Mouse (Mus musculus) adrenal gland, postnatal 25 days (tissue): ENCODE measurements around the gene Spag6. TPM values are rescaled to one million over a fixed set of nuclear protein-coding genes. Genes with fewer than 3 reads are reported as not detected.
A peak's percentile ranks its signal among the peaks of the same experiment; 100 is the strongest.

Experiments
- DNase-seq: peaks from one replicate; pipeline ENCODE4 v3.0.0; 2021; ENCODE audit warnings: mixed read lengths
- long read RNA-seq: library from polyadenylated mRNA; stranded (forward); transcript quantifications from one replicate; pipeline ENCODE4 v2.0.0, GENCODE M21; 2021
- total RNA-seq: library from RNA; stranded (reverse); gene quantifications from 2 replicates; pipeline ENCODE4 v1.2.3, GENCODE M21; 2021

Spag6 gene
- total RNA-seq: 0.67 TPM in 1 of 2 replicates, not detected in the other
- long read RNA-seq, partial matches to known transcripts: 0 of 1 reads
- long read RNA-seq, other reads (novel, unspliced or antisense): 1 of 1 reads

DNA sequence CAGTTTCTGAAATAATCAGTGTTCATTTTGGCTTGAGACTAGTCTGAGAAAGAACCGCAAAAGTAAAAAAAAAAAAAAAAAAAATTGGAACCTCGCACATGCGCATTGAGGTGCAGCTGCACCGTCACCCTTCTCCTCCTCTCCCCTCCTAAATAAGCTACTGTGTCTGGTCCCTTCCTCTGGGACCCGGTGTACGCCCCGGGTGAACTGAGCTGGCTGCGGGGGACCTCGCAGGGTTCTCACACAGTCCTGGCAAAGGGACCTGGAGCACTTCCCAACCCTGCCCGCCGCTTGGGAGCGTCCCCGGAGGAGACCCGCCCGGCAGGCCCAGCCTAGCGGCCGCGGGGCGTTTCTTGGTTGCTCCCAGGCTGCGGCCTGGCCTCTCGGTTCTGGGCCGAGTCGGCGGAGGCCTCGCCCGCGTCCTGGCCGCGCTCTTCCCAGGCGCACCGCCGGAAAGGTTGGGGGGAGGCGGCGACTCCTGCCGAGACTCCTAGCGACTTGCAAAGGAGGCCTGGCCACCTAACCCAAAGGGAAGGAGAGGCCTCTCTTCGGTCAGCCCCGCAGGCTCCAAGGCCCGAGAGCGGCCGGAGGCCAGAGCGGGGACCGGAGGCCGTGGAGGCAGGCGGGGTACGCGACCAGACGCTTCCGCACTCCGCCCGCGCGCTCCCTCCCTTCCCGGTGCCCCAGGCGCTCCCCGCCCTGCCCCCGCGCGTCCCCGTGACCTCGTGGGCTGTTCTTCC is at the start of gene Spag6:
TSS of gene Spag6 (plus strand) at position 162 of the 740 bp plus-strand sequence.
- DNase-seq: peak; percentile 73

DNA sequence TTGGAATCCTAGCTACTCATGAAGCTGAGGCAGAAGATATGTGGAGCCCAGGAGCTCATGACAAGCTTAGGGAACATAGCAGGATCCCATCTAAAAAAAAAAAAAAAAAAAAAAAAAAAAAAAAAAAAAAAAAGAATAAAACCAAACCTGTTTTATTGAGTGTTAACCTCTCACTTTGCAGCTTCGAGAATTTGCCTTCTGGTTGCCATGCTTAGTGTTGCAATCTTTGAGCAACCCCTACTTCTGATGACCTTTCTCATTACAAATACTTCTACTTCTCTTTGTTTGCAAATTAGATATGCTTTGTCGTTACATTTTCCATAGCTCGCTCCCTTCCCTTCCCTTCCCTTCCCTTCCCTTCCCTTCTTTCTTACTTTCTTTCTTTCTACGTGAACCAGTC is 45.3 kb upstream of the Spag6 start:
- no peak for DNase-seq

DNA sequence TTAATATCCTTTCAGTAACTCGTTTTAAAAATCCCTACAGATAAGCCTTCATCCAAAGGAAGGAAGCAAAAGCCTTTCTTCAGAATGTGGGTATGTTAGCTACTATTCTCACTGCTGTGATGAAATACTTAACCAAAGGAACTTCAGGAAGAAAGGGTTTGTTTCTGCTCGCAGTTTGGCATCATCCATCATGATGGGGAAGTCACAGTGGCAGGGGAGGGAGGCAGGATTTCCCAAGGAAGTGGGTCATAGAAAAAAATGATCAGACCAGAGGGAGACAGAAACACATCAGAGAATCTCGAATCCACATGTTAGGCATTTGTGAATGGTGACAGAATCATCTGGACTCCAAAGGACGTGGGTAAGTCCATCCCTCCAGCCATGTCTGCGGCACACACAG is 39.0 kb upstream of the Spag6 start:
- no peak for DNase-seq

DNA sequence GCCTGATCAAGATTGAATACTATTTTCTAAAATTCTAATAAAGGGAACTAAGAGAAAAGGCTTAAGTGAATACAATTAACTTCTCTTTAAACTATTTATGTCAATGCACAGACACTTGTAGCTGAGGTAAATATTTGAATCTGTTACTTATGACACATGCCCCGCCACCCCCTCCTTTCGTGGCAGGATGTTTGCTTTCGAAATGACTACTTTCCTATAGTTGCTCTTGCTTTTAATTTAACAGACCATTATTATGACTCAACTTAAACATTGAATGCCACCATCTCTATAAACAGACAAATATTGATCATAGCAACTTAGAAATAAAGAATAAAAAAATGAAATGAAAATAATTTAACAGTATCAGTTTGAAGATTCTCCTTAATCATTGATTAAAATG is 29.8 kb upstream of the Spag6 start:
- no peak for DNase-seq

DNA sequence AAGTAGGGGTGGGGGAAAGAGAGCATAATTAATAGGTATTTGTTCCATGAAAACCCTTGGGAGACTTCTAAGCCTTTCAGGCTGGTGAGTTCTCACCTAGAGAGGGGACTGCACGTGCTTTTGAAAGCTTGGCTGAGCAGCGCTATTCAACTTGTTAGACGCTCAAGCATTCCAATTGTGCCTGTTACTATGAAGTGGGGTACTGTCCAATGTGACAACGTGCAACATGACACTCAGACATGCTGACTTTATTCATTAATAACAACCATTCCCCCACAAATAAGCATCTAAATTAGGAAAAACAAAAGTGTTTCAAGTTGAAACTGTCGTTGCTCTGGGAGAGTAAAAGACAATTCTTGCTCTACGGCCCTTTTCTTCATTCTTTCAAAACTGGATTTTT is 22.8 kb upstream of the Spag6 start:
- no peak for DNase-seq

DNA sequence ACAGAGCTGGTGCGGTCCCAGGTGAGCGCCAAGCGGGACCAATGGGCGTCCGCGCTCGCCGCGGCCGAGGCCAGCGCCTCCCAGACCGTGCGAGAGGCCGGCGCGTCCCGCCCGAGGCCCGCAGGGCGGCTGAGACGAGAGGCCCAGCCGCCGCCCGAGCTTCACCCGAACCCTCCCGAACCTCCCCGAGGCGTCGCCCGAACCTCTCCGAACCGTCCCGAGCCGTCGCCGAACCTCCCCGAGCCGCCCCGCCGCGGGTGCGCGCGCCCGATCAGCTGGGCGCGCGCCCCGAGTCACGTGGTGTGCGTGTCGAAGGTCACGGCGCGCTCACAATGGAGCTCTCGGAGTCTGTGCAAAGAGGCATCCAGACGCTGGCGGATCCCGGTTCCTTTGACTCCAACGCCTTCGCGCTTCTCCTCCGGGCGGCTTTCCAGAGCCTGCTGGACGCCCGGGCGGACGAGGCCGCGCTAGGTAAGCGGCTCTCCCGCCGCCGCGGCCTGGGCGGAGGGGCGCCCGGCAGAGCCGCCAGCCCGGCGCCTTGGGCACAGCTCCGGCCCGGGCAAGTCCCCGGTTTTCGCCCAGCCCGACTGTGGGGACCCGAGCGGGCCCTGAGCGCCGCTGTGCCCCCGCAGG is 21.6 kb upstream of the Spag6 start, which contains the start of gene Commd3:
TSS of gene Commd3 (plus strand) at position 252 of the 633 bp plus-strand sequence.
- DNase-seq: peak; percentile 97

DNA sequence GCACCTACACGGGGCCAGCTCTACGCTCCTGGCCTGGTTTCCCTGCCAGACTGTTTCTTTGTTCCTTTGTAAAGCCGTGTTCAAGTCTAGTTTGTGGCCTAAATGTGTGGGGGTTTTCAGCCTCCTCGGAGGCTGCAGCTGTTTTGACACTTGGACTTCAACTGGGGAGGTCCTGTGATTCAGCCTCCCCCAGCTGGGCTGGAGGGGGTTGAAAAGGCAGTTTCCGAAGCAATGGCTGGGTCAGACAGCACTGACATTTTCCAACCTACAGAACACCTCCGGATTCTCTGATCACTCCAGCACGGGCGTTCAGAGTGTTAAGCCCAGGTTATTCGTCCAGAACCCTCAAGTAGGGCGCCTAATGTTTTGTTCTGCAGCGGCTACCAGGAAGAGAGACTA is 21.1 kb upstream of the Spag6 start:
- DNase-seq: peak; percentile 33

DNA sequence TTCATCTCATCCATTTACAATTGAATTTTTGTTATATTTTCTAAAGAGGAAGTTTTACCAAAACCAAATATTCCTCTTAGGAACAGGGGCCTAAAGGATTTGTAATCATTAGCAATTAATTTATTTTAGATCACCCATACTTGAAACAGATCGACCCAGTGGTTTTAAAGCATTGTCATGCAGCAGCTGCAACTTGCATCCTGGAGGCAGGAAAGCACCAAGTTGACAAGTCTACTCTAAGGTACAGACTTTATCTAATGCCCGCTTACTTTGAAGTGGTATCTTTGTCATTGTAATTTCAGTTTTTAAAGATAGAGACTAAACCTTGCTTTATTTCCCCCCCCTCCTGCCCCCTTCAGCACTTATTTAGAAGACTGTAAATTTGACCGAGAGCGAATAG is 20.1 kb upstream of the Spag6 start:
- DNase-seq: no peak

DNA sequence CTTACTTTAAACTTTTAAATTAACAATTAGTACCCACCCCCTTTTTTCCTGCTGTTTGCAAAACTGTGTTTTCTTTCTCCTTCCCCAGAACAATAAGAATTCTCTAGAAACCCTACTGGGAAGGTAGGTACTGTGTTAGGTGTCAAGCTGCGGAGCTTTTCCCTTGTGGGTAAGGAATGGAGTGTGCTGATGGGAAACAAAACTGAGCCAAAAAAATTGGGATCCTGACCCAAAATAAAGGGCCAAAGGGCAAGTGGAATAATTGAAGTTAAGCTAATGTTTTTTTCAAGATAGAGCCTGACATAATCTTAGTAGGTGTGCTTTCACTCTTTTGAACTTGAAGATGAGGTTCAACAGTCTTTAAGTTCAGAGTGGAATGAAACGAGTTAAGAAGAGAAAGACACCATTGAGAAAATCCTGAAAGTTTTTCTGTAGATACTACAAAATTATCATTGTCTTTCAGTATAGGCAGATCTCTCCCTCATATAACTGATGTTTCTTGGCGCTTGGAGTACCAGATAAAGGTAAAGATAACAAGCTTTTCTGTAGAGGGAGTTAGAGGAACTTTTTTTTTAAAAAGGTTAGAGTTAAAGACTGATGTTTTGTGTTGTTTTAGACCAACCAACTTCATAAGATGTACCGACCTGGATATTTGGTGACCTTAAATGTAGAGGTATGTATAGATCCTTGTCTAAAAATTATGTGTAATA is 19.5 kb upstream of the Spag6 start:
- DNase-seq: no peak

DNA sequence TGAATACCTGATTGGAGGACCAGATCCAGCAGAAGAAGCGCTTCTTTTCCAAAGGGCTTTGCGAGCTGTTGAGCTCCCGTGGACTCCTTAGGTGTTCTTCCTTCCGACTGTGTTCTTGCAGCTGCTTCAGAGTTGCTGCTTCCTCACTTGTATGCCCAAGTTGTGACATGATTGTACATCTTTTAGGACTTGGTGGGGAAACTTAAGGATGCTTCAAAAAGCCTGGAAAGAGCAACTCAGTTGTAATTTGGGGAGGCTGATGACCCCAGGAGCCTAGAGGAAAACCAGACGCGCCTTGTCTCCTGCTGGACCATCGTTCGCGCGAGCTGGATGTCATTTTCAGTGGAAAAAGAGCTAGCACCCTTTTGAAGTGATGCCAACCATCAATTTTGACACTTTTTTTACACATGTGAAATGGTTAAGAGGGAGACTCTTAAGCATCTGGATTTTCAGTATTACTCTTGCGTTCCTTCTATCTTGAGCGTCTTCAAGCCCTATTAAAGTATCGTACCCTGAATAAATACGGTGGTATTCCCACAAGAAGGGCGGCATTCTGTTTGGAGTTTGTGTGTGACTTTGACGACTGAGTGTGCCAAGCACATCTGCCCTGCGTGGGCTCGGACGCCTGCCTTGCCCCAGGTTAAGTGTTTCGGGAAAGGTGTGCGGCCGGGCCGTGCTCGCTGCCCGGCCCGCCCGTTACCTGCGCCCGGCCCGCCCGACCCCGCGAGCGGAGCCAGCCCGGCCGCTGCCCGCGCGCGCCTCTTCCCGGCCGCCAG is 18.0 kb upstream of the Spag6 start:
- no peak for DNase-seq

DNA sequence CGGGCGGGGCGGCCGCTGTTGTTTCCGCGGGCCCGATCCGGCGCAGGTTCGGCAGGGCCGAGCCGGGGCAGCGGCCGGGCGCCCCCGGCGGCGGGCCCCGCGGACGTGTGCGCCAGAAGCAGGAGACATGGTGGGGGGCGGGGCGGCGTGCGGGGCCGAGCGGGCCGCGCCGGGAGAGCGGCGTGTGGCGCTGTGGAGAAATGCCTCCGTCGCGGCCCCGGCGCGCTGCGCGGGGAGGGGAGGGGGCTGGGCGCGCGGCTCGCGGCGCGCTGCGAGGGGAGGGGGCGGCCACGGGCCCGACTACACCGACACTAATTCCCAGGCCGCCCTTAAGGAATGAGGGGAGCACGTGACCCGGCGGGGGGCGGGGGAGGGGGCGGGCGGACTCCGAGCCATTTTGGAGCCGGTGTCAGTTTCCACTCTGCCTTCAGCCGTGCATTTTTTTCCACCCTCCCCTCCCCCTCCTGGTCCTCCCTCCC is 17.3 kb upstream of the Spag6 start:
- peak; percentile 83 for DNase-seq

DNA sequence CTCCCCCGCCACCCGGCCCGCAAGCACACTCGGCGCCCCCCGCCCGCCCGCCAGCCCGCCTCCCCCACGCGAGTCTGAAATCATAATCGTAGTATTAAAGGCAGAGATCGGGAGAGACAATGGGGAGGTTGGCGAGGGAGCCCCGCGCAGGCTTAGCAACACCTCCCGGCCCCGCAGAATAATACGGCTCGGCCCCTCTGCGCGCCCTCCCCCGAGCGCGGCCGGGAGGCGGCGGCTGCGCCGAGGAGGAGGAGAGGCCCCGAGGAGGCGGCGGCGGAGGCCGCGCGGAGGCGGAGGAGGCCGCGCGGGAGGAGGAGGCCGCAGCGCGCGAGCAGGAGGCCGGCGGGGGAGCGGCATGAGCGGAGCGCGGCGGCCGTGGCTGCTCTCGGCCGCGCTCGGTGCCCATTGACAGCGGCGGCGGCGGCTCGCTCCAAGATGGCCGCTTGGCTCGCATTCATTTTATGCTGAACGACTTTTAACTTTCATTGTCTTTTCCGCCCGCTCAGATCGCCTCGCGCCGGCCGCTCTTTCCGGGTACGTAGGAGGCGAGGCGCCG is 16.8 kb upstream of the Spag6 start, which contains the start of gene Bmi1:
TSS of gene Bmi1 (plus strand) at position 83 of the 556 bp plus-strand sequence.
- peak; percentile 71 for DNase-seq

DNA sequence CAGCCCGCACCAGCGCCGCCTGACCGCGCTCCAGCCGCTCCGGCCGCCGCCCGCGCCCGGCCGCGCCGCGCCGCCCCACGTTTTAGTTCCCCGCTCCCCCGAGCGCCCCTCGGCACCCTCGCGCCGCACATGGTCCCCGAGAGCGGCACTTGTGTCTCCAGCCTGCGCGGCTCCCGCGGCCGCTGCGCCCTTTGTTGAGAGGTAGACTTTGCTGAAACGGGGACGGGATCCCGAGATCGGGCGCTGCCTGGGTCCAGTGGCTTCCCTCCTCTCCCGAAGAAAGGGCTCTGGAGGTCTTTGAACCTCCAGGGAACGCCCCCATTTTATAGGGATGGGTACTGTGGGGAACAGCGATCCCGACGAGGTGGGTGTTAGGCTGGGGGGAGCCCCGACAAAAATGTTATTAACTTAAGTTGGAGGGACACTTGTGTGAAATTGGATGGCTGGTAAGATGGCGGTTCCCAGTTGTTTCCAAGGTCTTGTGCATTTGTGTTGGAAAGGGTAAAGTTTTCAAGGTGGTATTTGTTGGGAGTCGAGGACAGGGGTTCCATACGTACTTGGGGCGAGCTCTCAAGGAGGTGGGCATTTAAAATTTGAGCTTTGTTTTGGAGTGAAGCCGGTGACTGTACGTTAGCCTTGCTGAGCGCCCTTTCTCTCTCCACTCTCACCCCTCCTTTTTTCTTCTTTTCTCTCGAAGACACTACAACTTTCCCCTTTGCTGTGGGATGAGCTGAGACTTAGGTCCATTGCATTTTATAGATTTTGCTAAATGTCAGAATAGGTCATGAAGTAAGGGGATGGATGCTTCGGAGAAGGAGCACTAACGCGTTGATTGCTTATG is 16.0 kb upstream of the Spag6 start:
- peak; percentile 53 for DNase-seq

DNA sequence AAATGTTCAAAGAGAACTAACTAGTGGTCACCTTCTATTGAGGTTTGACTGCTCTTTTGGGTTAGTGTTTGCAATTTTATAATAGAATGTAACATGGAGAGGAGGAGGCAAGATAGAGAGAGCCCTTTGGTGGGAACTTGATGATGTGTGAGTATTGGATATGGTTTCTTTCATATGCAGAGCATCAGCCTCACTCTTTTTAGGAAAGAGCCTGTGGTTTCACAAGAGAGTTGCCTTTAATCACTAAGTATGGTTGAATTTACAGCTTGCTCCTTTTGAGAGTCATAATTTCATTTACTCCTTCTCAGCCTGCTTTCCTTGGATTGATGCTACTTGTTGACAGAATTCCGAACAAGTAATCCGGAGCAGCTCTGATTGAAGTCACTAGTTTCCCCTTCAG is 14.1 kb upstream of the Spag6 start:
- no peak for DNase-seq

DNA sequence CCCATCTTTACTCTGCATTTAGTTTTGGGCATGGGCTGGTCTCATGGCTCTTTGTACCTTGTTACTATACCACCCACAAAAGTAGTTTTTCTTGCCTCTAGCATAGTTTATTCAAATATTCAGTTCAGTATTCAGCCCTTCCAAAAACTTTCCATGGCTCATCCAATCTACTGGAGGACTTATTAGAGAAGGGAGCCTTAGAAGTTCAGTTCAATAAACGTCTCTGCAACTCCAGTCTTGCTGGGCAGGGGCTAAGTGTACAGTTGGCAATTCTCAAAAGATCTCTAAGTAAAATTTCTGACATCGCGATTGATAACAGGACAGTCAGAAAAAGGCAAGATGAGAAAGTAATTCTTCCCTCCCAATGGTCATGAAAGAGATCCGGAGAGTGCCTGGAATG is 13.3 kb upstream of the Spag6 start:
- DNase-seq: no peak

DNA sequence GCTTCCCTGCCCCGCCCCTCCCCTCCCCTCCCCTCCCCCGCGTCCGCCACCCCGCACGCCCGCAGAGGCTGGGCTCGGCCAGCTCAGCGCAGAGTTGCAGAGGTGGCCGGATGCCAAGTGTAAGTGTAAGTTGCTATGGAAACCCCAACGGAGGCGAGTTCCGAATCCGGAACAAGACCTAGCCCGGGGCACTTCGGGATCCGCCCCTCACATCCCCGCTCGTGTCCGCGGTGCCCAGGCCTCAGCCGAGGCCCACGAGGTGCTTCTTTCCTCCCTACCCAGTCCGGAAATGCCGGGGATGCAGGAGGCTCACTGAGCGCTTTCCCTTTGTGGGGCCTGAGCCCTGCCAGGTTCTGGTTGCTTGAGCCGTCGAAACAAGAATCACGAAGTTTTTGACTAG is 12.9 kb upstream of the Spag6 start:
- peak; percentile 59 for DNase-seq

DNA sequence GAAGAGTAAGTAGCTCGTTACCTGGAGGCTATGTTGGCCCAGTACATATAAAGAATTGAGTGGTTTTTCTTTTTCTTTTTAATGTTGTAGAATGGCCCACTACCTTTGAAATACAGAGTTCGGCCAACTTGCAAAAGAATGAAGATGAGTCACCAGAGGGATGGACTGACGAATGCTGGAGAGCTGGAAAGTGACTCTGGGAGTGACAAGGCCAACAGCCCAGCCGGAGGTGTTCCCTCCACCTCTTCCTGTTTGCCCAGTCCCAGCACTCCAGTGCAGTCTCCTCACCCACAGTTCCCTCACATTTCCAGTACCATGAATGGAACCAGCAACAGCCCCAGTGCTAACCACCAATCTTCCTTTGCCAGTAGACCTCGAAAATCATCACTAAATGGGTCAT is 9.8 kb upstream of the Spag6 start:
- DNase-seq: no peak

DNA sequence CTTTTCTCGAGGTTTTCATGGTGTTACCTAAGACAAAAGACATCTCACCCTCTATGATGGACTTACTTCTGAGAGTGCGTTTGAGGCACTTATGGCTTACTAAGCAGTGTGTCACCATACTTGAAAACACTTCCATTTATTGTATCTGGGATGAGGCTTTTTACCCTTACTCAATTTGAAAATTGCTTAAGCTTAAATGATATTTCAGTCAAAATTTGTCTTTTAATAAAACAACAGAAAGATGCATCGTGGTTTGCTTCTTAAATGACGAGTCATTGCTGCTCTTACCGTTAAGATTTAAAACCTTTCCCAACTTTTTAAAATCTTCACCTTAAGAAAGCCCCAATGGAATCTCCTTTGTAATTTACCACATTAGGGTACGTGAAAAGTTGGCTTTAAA is 7.4 kb upstream of the Spag6 start:
- DNase-seq: no peak

DNA sequence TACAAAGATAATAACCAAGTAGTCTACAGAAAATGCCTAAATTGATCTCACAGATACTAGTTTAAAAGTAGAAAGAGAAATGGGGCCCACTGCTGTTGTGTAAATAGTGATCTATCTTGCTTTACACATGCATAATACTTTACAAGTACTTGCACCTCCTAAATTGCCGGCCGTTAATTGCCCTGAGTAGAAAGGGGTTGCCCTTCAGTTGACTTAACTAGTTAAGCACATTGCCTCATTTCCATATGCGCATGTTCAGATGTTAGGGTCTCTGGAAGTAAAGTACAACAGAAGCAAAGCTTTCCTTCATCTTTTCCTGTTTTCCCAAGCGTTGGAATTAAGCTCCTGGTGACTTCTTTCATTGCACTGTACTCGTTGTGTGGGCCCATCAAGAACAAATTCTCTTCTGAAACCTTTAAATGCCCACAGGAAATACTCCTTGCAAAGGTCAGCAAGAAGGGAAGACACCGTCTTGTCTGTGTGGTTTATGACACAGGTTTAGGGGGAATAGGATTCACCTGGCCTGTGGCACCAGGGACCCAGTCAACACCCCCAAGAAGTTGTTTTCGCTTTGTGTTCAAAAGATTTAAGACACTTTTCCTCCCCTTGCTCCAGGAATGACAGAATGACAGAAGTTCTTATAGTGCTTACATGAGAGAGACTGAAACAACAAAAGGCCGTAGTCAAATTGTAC is 6.9 kb upstream of the Spag6 start:
- no peak for DNase-seq

DNA sequence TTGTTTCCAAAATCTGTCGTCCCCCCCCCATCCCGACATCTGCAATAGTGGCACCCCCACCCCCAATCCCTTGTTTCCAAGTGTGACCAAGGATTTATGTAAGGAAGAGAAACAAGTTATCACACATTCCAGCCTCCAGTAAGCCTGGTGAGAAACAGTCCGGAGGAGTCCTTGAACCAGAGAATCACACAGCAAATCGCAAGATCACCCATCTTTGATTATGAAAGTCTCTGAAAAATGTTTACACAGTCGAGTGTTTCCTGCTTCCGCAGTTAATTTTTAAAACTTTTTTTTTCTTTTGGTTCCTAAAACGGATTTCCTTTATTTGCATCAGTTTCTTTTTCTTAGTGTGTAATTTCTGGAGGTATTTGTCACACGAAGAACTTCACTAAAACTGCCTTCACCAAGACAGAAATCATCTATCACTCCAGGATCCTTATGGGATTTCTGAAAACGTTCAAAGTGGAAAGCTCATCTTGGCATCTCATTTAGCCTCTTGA is 6.1 kb upstream of the Spag6 start:
- no peak for DNase-seq
